Mouse (Mus musculus) liver, embryonic 14.5 days (tissue): ENCODE data around the gene Xxylt1.

Experiments used
- CTCF ChIP-seq: IDR thresholded peaks from 2 replicates; pipeline ENCODE4 v1.5.1; 2016; ENCODE audit warnings: antibody characterized with exemption, low read depth, control low read depth
- EP300 ChIP-seq: IDR thresholded peaks from 2 replicates; pipeline ENCODE4 v1.6.1; 2016; ENCODE audit warnings: antibody characterized with exemption, low read depth

DNA sequence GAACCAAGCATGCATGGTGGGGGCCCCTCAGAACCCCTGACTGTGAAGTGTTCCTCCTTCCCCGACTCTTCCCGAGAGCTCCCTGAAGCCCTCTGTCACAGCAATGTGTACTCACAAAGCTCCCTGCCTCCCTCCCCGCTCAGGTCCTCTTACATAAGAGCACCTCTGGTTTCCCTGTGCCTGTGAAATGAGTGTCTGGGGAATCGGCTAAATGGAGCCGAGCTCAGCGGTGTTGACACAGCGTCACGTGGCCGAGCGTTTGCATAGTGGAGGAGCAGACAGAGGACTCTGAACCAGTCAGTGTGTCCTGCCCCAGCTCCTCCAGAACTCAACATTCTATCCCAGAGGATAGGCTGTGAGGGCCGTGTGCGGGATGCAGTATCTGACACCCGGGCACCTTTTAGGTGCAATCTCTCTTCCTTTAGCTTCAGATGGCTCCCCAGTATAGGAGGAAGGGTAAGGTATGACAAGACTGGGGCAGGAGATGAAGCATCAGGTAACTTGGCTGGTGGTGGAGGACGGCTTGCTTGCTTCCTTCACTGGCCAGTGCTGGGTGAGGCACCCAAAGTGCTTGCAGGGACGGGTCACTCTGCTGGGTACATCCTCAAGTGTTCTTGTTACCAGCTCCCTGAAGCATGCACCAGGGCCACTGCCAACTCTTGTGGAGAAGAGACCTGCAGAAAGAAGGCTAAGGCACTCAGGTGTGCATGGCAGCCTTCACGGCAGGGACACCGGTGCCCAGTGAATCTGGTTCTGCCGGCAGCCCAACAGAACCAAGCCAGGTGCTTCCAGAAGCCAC lies 111.8 kb downstream of the Xxylt1 start:
- no peak for TF ChIP-seq CTCF
- TF ChIP-seq EP300: no peak
